Mouse (Mus musculus) lung, adult 2 months (tissue): Measurements from ENCODE around the gene Sdk1. TPM values are rescaled to one million over a fixed set of nuclear protein-coding genes. Genes with fewer than 3 reads are reported as not detected.
A peak's percentile ranks its signal among the peaks of the same experiment; 100 is the strongest.

Source experiments
- DNase-seq: peaks from one replicate; pipeline ENCODE4 v3.0.0; 2022
- H3K4me1 ChIP-seq: fragments of 200-500 bp; 2 replicates; pipeline ENCODE4 v1.6.1; 2011; ENCODE audit warnings: low read length; ENCODE audit not compliant: control insufficient read depth, insufficient read depth
- H3K4me3 ChIP-seq: fragments of 200-500 bp; replicated peaks from 2 replicates; pipeline ENCODE3; 2011; ENCODE audit warnings: low read depth, mild to moderate bottlenecking, control low read depth, low read length; ENCODE audit errors: extremely low read depth
- CTCF ChIP-seq: fragments of 200-500 bp; IDR thresholded peaks from 2 replicates; pipeline ENCODE4 v1.5.1; 2011; ENCODE audit warnings: mild to moderate bottlenecking, low read length, control low read depth; ENCODE audit not compliant: insufficient read depth
- POLR2A ChIP-seq: fragments of 200-500 bp; IDR thresholded peaks from 2 replicates; pipeline ENCODE4 v1.6.1; 2011; ENCODE audit warnings: low read depth, mild to moderate bottlenecking, control low read depth, low read length, borderline replicate concordance; ENCODE audit errors: extremely low read depth
- WGBS: fragments of 180-500 bp; shearing (Covaris S2); methylation state at CpG from one replicate; pipeline ENCODE4 v1.1.7; 2018; 5-methylcytosine and 5-hydroxymethylcytosine counted together
- polyA plus RNA-seq: library from polyadenylated mRNA; depleted of rRNA; stranded (reverse); fragments of >200 nt; gene quantifications from 2 replicates; pipeline ENCODE4 v1.2.3, GENCODE M21; 2012; rRNA removed

Gene Sdk1
- 1.8 TPM in 2 replicates for polyA plus RNA-seq

- peak within 1 kb of the TSS; percentile 54 for H3K4me3 ChIP-seq
- peak; percentile 87 for DNase-seq
- under 1% methylated on average over 72 of the region's 77 CpGs for WGBS
- peaks cover 3% of the 10 kb centered on the region for H3K4me1 ChIP-seq
- TF ChIP-seq CTCF (peak; percentile 20; the same call in 1 of the 2 replicates), POLR2A (no peak)
Measured at GRCm38 (mm10) chr5:141240841-141241543, at the start of gene Sdk1. TSS of gene Sdk1 (plus strand) at chr5:141241490.

DNA sequence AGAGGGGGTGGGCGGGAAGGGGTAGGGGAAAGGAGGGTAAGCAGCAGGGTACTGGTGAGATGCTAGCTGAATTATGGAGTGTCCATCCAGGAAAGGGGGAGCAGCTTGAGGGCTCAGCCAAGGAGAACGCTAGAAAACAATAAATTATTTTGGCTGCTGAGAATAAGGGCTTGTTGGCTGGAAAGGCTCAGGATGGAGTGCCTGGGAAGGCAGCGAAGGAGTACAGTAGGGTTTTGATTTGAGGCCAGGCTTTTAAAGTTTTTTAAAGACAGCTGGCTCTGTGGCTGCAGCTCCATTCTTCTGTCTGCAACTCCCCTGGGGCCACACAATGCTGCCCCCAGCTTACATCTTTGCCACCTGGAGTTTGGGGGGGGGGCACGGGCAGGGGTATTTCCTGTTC is 44.0 kb upstream of the Sdk1 start:
- no peak for DNase-seq
- TF ChIP-seq CTCF, result no peak
- TF ChIP-seq POLR2A, result no peak
- WGBS, result 36% methylated on average over 4 of the region's 4 CpGs
- no peak overlapping the region for H3K4me3 ChIP-seq
- H3K4me1 ChIP-seq, result no peaks in the 10 kb centered on the region

- H3K4me1 ChIP-seq, result no peaks in the 10 kb centered on the region
- no peak overlapping the region for H3K4me3 ChIP-seq
- no peak for TF ChIP-seq POLR2A
- TF ChIP-seq CTCF, result no peak
- 80% methylated on average over 11 of the region's 11 CpGs for WGBS
- DNase-seq, result no peak
Measured at GRCm38 (mm10) chr5:141202276-141203065, 38.8 kb upstream of the Sdk1 start.

DNA sequence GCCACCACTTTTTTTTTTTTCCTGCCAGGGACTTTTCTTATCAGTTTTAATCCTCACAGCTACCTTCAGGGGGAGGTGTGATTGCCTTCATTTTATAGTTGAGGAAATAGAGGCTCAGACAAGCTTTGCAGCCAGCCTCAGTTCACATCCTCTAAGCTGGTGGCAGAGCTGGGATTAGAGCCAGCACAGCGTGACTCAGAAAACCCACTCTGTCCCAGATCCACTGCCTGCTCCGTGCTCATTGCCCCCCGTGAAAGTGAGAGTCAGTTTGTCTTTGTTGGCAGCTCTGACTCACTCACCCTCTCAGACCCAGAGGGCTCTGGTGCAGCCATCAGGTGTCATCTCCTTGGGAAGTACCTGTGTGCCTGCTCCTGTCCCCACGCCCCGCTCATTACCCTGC is 34.2 kb upstream of the Sdk1 start:
- 41% methylated on average over 5 of the region's 5 CpGs for WGBS
- DNase-seq, result no peak
- TF ChIP-seq CTCF (no peak), POLR2A (no peak)
- Histone ChIP-seq H3K4me1 (no peaks in the 10 kb centered on the region), H3K4me3 (no peak overlapping the region)

DNA sequence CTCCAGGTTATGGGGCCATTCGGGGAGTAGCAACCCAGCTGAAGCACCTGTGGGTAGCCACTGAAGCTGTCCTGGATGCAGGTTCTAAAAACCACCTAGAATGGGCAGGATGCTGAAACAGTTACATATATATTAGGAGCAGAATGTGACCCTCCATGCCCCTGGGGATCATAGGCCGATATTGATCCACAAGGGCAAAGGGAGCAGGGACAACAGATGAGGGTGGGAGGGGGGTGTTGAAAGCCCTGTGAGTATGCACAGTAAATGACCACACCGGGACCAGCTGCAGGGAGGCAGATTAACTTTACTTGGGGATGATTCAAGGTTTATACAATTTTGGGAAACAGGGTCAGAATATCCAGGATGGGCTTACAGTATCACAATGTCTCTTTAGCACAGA is 16.0 kb upstream of the Sdk1 start:
- DNase-seq, result no peak
- Histone ChIP-seq H3K4me3 (no peak overlapping the region), H3K4me1 (no peaks in the 10 kb centered on the region)
- 59% methylated on average over 3 of the region's 3 CpGs for WGBS
- TF ChIP-seq POLR2A, result no peak
- TF ChIP-seq CTCF, result no peak

DNA sequence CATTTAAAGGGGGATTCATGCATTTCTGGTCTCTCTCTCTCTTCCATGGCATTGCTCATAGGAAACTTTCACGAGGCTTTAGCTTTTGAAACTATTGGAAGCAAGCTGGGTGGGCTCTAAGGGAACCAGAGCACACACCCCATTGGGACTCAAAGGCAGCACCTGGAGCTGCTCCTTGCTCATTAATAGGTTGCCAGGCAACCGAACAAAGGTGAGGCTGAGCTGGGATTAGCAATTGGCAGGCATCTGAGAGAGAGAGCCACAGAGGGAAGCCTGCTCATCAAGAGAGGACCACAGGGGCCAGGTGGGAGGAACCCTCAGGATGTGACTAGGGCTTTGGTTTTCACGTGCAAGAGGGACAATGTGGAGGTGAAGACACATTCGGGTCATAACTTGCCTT is 7.0 kb upstream of the Sdk1 start:
- no peak overlapping the region for H3K4me3 ChIP-seq
- H3K4me1 ChIP-seq, result no peaks in the 10 kb centered on the region
- TF ChIP-seq POLR2A, result no peak
- no peak for TF ChIP-seq CTCF
- no peak for DNase-seq
- WGBS, result 23% methylated on average over 4 of the region's 4 CpGs

- Histone ChIP-seq H3K4me3 (no peak overlapping the region), H3K4me1 (peaks cover 3% of the 10 kb centered on the region)
- WGBS, result 21% methylated on average over 5 of the region's 5 CpGs
- no peak for DNase-seq
- TF ChIP-seq POLR2A (no peak), CTCF (no peak)
Measured at GRCm38 (mm10) chr5:141239401-141239800, 1.9 kb upstream of the Sdk1 start.

- peaks cover 3% of the 10 kb centered on the region for H3K4me1 ChIP-seq
- WGBS, result 4% methylated on average over 10 of the region's 10 CpGs
- H3K4me3 ChIP-seq, result no peak overlapping the region
- TF ChIP-seq CTCF (no peak), POLR2A (no peak)
- no peak for DNase-seq
Measured at GRCm38 (mm10) chr5:141240441-141240840, 849 bp upstream of the Sdk1 start.

GRCm38 (mm10) chr5:141241645-141242284 is 475 bp downstream of the Sdk1 start:
- DNase-seq, result no peak
- TF ChIP-seq POLR2A (no peak), CTCF (no peak)
- WGBS, result 2% methylated on average over 81 of the region's 82 CpGs
- H3K4me3 ChIP-seq, result peak overlapping the region; percentile 54
- H3K4me1 ChIP-seq, result peaks cover 3% of the 10 kb centered on the region

DNA sequence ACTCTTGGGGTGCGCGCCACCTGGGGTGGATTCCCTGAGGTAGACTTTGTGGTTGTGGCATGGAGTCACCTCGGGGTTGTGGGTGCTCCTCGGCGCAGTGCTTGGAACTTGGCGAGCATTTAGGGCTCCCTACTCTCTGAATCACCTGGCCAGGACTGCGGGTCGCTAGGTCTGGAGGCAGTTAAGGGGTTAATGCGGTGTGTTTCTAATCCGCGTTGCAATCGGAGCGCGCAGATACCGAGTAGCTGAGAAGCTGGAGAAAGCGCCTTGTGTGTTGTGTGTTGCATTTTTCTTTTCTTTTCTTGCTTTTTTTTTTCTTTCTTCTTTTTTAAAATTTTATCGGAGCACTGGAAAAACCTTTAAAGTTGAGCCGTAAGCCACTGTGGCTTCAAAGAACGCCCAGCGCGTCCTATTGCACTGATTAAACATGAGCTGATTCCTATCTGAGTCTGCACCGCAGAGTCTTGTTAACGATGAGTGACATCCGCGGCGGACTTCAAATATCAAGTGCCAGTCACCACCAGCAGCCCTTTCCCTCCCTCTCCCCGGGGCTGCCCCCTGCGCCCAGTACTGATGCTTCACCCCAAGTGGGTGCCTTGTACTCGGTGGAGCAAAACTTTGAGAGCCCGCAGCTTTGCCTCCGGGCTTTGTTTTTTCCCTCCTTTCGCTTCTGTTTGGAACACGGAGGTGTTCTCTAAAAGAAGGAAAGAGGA is 2.1 kb downstream of the Sdk1 start:
- no peak for DNase-seq

More for the DNA sequence above, 2.1 kb downstream of the Sdk1 start:
- Histone ChIP-seq H3K4me1 (peaks cover 3% of the 10 kb centered on the region), H3K4me3 (peak overlapping the region; percentile 32)
- WGBS, result 4% methylated on average over 33 of the region's 33 CpGs
- TF ChIP-seq CTCF (no peak), POLR2A (no peak)
